Mouse (Mus musculus): ENCODE data around the gene Gm5788.
"Not testable (repeated sequence)": the region's sequence is repeated elsewhere in the genome, so short reads cannot be mapped to it uniquely, and the experiment has no call there.

Gene Gm5788

DNA sequence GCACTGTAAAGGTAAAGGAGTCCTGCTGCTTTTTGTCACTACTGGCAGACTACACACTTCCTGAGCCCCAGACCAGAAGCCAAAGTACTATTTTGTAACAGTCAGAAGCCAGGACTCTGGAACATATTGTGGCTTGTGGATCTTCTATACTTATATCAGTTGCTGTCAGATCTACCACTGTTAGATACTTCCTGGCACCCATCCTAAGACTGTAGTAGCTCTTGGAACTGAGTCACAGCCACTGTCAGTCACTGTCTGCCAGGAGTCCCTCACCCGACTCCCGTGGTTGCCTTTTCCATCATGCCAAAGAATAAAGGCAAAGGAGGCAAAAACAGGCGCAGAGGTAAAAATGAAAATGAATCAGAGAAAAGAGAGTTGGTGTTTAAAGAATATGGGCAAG, at the start of gene Gm5788:
Gene Gm5788 (plus strand): TSS at position 301 of the 400 bp plus-strand sequence.
- not testable (repeated sequence) for DNase-seq (ENCODE audit: low spot score)

DNA sequence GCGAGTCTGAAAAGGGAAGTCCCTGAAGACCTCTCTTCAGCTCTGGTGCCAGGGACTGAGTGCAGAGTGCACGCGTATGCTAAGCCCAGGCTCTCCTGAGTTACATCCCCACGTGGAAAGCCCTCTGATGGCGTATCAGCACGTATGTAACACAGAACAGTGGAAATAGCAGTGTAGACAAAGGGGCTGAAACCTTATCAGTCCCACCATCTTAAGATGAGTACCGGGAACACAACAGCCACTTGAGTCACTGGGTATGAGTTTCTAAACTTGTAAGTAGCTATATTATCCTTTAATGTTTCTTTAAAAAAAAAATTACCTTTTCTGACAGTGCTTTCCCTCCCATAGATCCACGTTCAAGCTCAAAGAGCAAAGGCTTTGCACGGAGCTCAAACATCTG, 45.1 kb upstream of the Gm5788 start:
- no peak for DNase-seq (ENCODE audit: low spot score)

GRCm38 (mm10) chr12:87464678-87465297, 29.7 kb upstream of the Gm5788 start:
- no peak for DNase-seq (ENCODE audit: low spot score)

- DNase-seq (ENCODE audit: low spot score), result peak; percentile 21
Measured at GRCm38 (mm10) chr12:87470263-87471136, 24.0 kb upstream of the Gm5788 start.

- DNase-seq (ENCODE audit: low spot score), result no peak
Measured at GRCm38 (mm10) chr12:87471421-87471963, 23.0 kb upstream of the Gm5788 start.

DNA sequence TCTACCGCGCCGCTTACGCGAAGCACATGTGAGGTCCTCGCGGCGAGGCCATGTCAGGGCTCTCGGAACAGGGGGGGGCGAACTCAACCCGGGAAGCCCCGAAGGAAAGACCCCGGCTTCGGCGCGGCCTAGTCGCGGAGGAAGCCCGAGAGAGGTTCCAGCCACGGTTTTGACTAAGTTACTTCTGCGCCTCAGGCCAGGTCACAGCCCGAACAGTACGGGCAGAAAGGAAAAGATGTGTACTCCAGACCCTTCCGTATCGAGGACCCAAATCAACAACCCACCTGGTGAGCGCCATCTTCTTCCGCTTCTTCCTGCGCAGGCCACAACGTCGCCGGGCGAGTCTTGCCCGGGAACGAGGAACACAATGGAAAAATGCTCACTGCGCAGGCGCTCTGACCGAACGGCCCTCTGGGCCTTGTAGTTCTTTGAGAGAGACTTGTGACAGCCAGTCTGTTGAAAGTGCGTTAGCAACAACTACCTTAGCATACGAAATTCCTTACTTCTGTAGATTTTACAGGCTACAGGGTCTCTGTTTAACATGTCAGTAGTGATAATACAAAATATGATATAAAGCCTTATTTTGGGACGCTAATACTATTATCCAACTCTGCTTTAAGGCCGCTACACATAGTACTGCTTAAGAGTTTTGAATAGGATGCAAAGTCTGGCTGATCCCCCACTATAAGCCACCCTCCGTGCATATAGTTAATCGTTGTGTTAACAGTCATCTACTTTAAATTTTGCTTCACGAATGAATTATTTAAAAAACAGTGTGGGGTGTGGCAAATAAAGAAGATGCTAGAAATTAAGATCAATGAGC, 22.3 kb upstream of the Gm5788 start, which contains the start of gene Snw1:
Gene Snw1 (minus strand): TSS at position 311 of the 823 bp plus-strand sequence.
- DNase-seq (ENCODE audit: low spot score), result peak; percentile 96

GRCm38 (mm10) chr12:87474756-87475155, 19.8 kb upstream of the Gm5788 start:
- no peak for DNase-seq (ENCODE audit: low spot score)

- not testable (repeated sequence) for DNase-seq (ENCODE audit: low spot score)
Measured at GRCm38 (mm10) chr12:87482482-87482881, 12.0 kb upstream of the Gm5788 start.

DNA sequence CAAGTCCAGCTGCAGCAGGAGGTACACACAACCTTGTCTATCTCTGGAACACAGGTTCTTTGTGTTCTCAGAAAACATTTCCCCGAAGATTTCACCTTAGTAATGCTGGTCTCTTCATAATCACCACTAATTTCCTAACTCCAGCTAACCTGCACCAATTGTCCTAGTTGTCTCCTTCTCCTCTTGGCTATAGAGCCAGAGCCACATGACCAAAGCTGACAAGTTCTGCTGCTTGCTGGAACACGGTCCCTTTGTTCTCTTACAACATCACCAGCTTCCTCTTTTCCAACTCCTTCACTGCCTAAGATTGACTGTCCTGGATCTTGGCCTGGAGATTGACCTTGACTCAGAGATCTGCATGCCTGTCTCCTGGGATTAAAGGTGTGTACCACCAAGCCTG, 5.8 kb upstream of the Gm5788 start:
- DNase-seq (ENCODE audit: low spot score), result not testable (repeated sequence)

- not testable (repeated sequence) for DNase-seq (ENCODE audit: low spot score)
Measured at GRCm38 (mm10) chr12:87514016-87514415, 19.5 kb downstream of the Gm5788 start, which contains the start of gene Gm8300. Gene Gm8300, plus strand, starts transcription at chr12:87514316.

- DNase-seq (ENCODE audit: low spot score), result not testable (repeated sequence)
Measured at GRCm38 (mm10) chr12:87519616-87520015, 25.1 kb downstream of the Gm5788 start.

DNA sequence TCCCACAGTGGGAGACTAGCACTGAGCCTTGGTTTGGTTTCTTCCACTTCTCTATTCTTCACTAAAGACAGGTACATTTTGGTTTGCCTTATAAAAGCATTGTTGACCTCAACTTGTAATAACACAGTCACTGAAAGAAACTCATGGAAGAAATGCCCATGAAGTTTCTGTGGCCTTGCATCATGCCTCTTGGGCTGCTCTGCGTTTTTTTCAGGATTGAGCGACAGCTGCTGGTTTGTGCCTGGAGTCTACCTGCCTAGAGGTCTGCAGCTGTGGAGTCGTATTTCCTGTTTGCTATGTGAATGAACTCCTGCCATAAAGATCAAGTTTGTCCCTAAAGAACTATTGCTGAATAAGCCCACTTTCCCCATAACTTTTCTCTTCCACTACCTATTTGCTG, 49.4 kb downstream of the Gm5788 start:
- no peak for DNase-seq (ENCODE audit: low spot score)
